ENCODE assay signal across 8 mouse cellular contexts in genomic region chr5:43781423-43781976, GRCm38 (mm10). TPM values are rescaled to one million over a fixed set of nuclear protein-coding genes. Genes with fewer than 3 reads are reported as not detected.
A peak's percentile ranks its signal among the peaks of the same experiment; 100 is the strongest.
DNase-seq lines count a peak whose midpoint lies in the region; ATAC-seq and TF ChIP-seq lines count a peak whose summit lies in the region.

No protein-coding gene starts in this region.

- H3K36me3 ChIP-seq in heart, embryonic 13.5 days: peaks cover 8% of the 10 kb centered on the region
- H3K36me3 ChIP-seq in limb, embryonic 14.5 days (ENCODE audit: control insufficient read depth, insufficient read depth, low read length): peaks cover 2% of the 10 kb centered on the region; the same call in 1 of the 2 replicates
- H3K36me3 ChIP-seq in midbrain, postnatal 0 days (ENCODE audit: insufficient read depth, low read length): no peaks in the 10 kb centered on the region

- no peak for TF ChIP-seq CTCF in layer of hippocampus, adult 2 months (conservative IDR thresholded peaks at IDR 0.05)
- TF ChIP-seq CTCF in cortical plate, adult 2 months (IDR thresholded peaks at IDR 0.05; ENCODE audit: extremely low read depth, insufficient read depth, low read length): no peak
- no peak for TF ChIP-seq CTCF in midbrain, postnatal 0 days (IDR thresholded peaks at IDR 0.05)

- H3K27ac ChIP-seq in layer of hippocampus, adult 2 months: peak overlapping the region; percentile 100
- peak overlapping the region; percentile 98 for H3K27ac ChIP-seq in cortical plate, adult 2 months (ENCODE audit: insufficient read depth, low read length)
- H3K27ac ChIP-seq in heart, embryonic 13.5 days (replicated peaks): peak overlapping the region; percentile 90
- H3K27ac ChIP-seq in limb, embryonic 14.5 days (replicated peaks; ENCODE audit: low read depth, low read length): peak overlapping the region; percentile 96
- H3K27ac ChIP-seq in midbrain, postnatal 0 days (ENCODE audit: low read depth, low read length): peak overlapping the region; percentile 100

- WGBS in heart, embryonic 13.5 days: under 1% methylated on average over 17 of the region's 61 CpGs
- 0% methylated on average over 9 of the region's 61 CpGs for WGBS in limb, embryonic 14.5 days
- 0% methylated on average over 23 of the region's 61 CpGs for WGBS in midbrain, postnatal 0 days

- H3K4me1 ChIP-seq in cortical plate, adult 2 months (ENCODE audit: control insufficient read depth, insufficient read depth, low read length): peaks cover 4% of the 10 kb centered on the region
- peaks cover 33% of the 10 kb centered on the region for H3K4me1 ChIP-seq in heart, embryonic 13.5 days
- H3K4me1 ChIP-seq in limb, embryonic 14.5 days (ENCODE audit: control insufficient read depth, insufficient read depth, low read length): peaks cover 8% of the 10 kb centered on the region
- peaks cover 6% of the 10 kb centered on the region; the same call in 1 of the 2 replicates for H3K4me1 ChIP-seq in midbrain, postnatal 0 days (ENCODE audit: insufficient read depth, low read length)

- peak overlapping the region; percentile 89 for H3K4me3 ChIP-seq in layer of hippocampus, adult 2 months
- peak overlapping the region; percentile 83 for H3K4me3 ChIP-seq in cortical plate, adult 2 months (ENCODE audit: insufficient read depth, low read length)
- peak overlapping the region; percentile 93 for H3K4me3 ChIP-seq in heart, embryonic 13.5 days
- H3K4me3 ChIP-seq in limb, embryonic 14.5 days (replicated peaks; ENCODE audit: low read length): peak overlapping the region; percentile 83
- H3K4me3 ChIP-seq in midbrain, postnatal 0 days (ENCODE audit: low read depth, low read length): peak overlapping the region; percentile 90

- peak overlapping the region; percentile 74 for H3K4me2 ChIP-seq in heart, embryonic 13.5 days
- H3K4me2 ChIP-seq in limb, embryonic 14.5 days (replicated peaks; ENCODE audit: low read depth, low read length, severe bottlenecking): peak overlapping the region; percentile 44
- H3K4me2 ChIP-seq in midbrain, postnatal 0 days (ENCODE audit: low read depth, low read length, poor library complexity, severe bottlenecking): peak overlapping the region; percentile 68

- no peaks in the 10 kb centered on the region for H3K9me3 ChIP-seq in heart, embryonic 13.5 days
- no peaks in the 10 kb centered on the region for H3K9me3 ChIP-seq in limb, embryonic 14.5 days (ENCODE audit: control insufficient read depth, low read length)
- no peaks in the 10 kb centered on the region for H3K9me3 ChIP-seq in midbrain, postnatal 0 days (ENCODE audit: low read length)

- DNase-seq in layer of hippocampus, adult 2 months (ENCODE audit: low spot score in 2 of 2): peak in 1 of 2 experiments; percentile 21
- no peak for DNase-seq in layer of hippocampus, adult 11-12 months (ENCODE audit: low spot score)
- DNase-seq in ES-CJ7 (ENCODE audit: low read depth, low spot score): peak; percentile 45
- DNase-seq in limb, embryonic 14.5 days (ENCODE audit: low spot score): peak; percentile 16
- no peak for DNase-seq in midbrain, postnatal 0 days (ENCODE audit: low spot score)
- no peak for DNase-seq in left cerebral cortex, adult 11 months (ENCODE audit: low spot score)

- peak overlapping the region; percentile 97 for H3K9ac ChIP-seq in heart, embryonic 13.5 days
- peak overlapping the region; percentile 94 for H3K9ac ChIP-seq in limb, embryonic 14.5 days (ENCODE audit: low read depth, low read length, severe bottlenecking)
- peak overlapping the region; percentile 96 for H3K9ac ChIP-seq in midbrain, postnatal 0 days (replicated peaks; ENCODE audit: low read length, poor library complexity, severe bottlenecking)

- no peak for TF ChIP-seq POLR2A in cortical plate, adult 2 months (IDR thresholded peaks at IDR 0.05; ENCODE audit: extremely low read depth, insufficient read depth, low read length)
- no peak for TF ChIP-seq POLR2A in limb, embryonic 14.5 days (IDR thresholded peaks at IDR 0.05; ENCODE audit: borderline replicate concordance, extremely low read depth, insufficient read depth, insufficient read length)

- no peaks in the 10 kb centered on the region for H3K27me3 ChIP-seq in heart, embryonic 13.5 days (replicated peaks)
- no peaks in the 10 kb centered on the region for H3K27me3 ChIP-seq in limb, embryonic 14.5 days (ENCODE audit: control insufficient read depth, insufficient read depth, low read length)
- H3K27me3 ChIP-seq in midbrain, postnatal 0 days (ENCODE audit: insufficient read depth, low read length): no peaks in the 10 kb centered on the region

- peak; percentile 69 for ATAC-seq in heart, embryonic 13.5 days (ENCODE audit: extremely low read depth, insufficient number of reproducible peaks, low FRiP score, low TSS enrichment)
- ATAC-seq in limb, embryonic 14.5 days (ENCODE audit: low FRiP score, low read depth): peak; percentile 69; the same call in 1 of the 2 replicates
- peak; percentile 76 for ATAC-seq in midbrain, postnatal 0 days (ENCODE audit: low FRiP score)

RNA-seq across cellular contexts. Expression of gene Bst1, which starts 37.2 kb away (rescaled TPM):
- total RNA-seq in layer of hippocampus, adult 2 months (2021): not detected
- 0.11 and 0.17 TPM in 2 replicates for polyA plus RNA-seq in cortical plate, adult 2 months (2012; rRNA removed)
- polyA plus RNA-seq in heart, embryonic 13.5 days (2015; fragmentation: Nextera tagmentation; extraction: Ambion mirVana): 0.37 and 0.62 TPM in 2 replicates
- polyA plus RNA-seq in limb, embryonic 14.5 days (2012; rRNA removed): 0.10 and 0.16 TPM in 2 replicates
- 0.12 TPM in 1 of 2 replicates, not detected in the other for polyA plus RNA-seq in limb, embryonic 14.5 days (2014; fragmentation: Nextera tagmentation; extraction: Ambion mirVana)
- 0.55 TPM in 1 of 2 replicates, not detected in the other for total RNA-seq in midbrain, postnatal 0 days (2014; rRNA removed)
- polyA plus RNA-seq in midbrain, postnatal 0 days (2015; fragmentation: Nextera tagmentation; extraction: Ambion mirVana): 0.16 and 0.21 TPM in 2 replicates

RNA-seq across cellular contexts. Expression of gene Fbxl5, which starts 39.9 kb away (rescaled TPM):
- total RNA-seq in layer of hippocampus, adult 2 months (2021): 10 to 100 TPM; 89.3 to 97.2 TPM
- polyA plus RNA-seq in cortical plate, adult 2 months (2012; rRNA removed): 68.9 and 71.1 TPM in 2 replicates
- polyA plus RNA-seq in heart, embryonic 13.5 days (2015; fragmentation: Nextera tagmentation; extraction: Ambion mirVana): 43.2 and 45.4 TPM in 2 replicates
- 39.5 and 43.4 TPM in 2 replicates for polyA plus RNA-seq in limb, embryonic 14.5 days (2012; rRNA removed)
- 58.7 and 64.1 TPM in 2 replicates for polyA plus RNA-seq in limb, embryonic 14.5 days (2014; fragmentation: Nextera tagmentation; extraction: Ambion mirVana)
- 122 and 140 TPM in 2 replicates for total RNA-seq in midbrain, postnatal 0 days (2014; rRNA removed)
- 84.5 and 85.2 TPM in 2 replicates for polyA plus RNA-seq in midbrain, postnatal 0 days (2015; fragmentation: Nextera tagmentation; extraction: Ambion mirVana)

Comparison
In these comparisons a context has a peak if more than half of its experiments do, and no peak if none do; other contexts are left out.
1. DNase-seq: peak in ES-CJ7 (single experiment) and limb, embryonic 14.5 days (single experiment); none in layer of hippocampus, adult 11-12 months (single experiment), midbrain, postnatal 0 days (single experiment) and left cerebral cortex, adult 11 months (single experiment).
2. Peak in every context shown above with its lines, with median percentiles within 50 percentile points of each other: H3K27ac ChIP-seq, H3K4me3 ChIP-seq, ATAC-seq, H3K4me2 ChIP-seq and H3K9ac ChIP-seq.